Mouse (Mus musculus): ENCODE results near the gene Fam135a. TPM values are rescaled to one million over a fixed set of nuclear protein-coding genes. Genes with fewer than 3 reads are reported as not detected.
A peak's percentile ranks its signal among the peaks of the same experiment; 100 is the strongest.

Fam135a gene
- total and polyA plus RNA-seq, 3 experiments = not detected

GRCm38 (mm10) chr1:24033759-24034423, 66.2 kb downstream of the Fam135a start:
- peak; percentile 90 for TF ChIP-seq ZC3H11A (IDR thresholded peaks at IDR 0.05; ENCODE audit: low read depth, low read length)
- peak; percentile 24; the same call in 1 of the 2 replicates for TF ChIP-seq GATA1 (IDR thresholded peaks at IDR 0.05; ENCODE audit: low read depth, low read length)
- no peak for TF ChIP-seq RCOR1 (IDR thresholded peaks at IDR 0.05; ENCODE audit: low read depth, low read length)
- peak; percentile 94 for TF ChIP-seq RAD21 (IDR thresholded peaks at IDR 0.05; ENCODE audit: low read depth, low read length)
- no peak for TF ChIP-seq KAT2A (conservative IDR thresholded peaks at IDR 0.05; ENCODE audit: low read depth, low read length)
- TF ChIP-seq HCFC1 (IDR thresholded peaks at IDR 0.05; ENCODE audit: low read depth, low read length) = no peak
- TF ChIP-seq CTCF (IDR thresholded peaks at IDR 0.05 in 2 of 3, conservative IDR thresholded peaks at IDR 0.05 in 1 of 3; ENCODE audit: control insufficient read depth in 1 of 3, insufficient read depth in 1 of 3, low read depth in 2 of 3, low read length in 3 of 3, poor library complexity in 1 of 3, severe bottlenecking in 1 of 3) = peak in 2 of 3 experiments; percentile 30 to 82; a peak in 3 of 6 replicates
- peak; percentile 91 for TF ChIP-seq SMC3 (IDR thresholded peaks at IDR 0.05; ENCODE audit: low read depth, low read length)
- no peak overlapping the region for H3K9ac ChIP-seq (ENCODE audit: control insufficient read depth, low read depth, low read length, poor library complexity, severe bottlenecking)
- peaks cover 0 to 2% of the 10 kb centered on the region in 2 experiments for H3K27me3 ChIP-seq (ENCODE audit: control insufficient read depth in 1 of 2, insufficient read depth in 2 of 2, low read length in 2 of 2)
- DNase-seq (ENCODE audit: low read depth, low spot score) = peak; percentile 55
- no peaks in the 10 kb centered on the region for H3K4me1 ChIP-seq (ENCODE audit: control insufficient read depth in 1 of 2, insufficient read depth in 2 of 2, low read length in 2 of 2)
- H3K4me3 ChIP-seq (ENCODE audit: control insufficient read depth in 1 of 2, insufficient read depth in 1 of 2, low read depth in 2 of 2, low read length in 2 of 2) = no peak overlapping the region
- no peaks in the 10 kb centered on the region for H3K36me3 ChIP-seq (ENCODE audit: control insufficient read depth in 1 of 2, insufficient read depth in 2 of 2, low read length in 2 of 2)
- no peak overlapping the region for H3K27ac ChIP-seq (ENCODE audit: control insufficient read depth, low read depth, low read length)
- H3K79me2 ChIP-seq (ENCODE audit: control insufficient read depth, insufficient read depth, low read length, poor library complexity) = no peaks in the 10 kb centered on the region
- no peaks in the 10 kb centered on the region for H3K9me3 ChIP-seq (replicated peaks; ENCODE audit: insufficient read depth, low read length)

GRCm38 (mm10) chr1:24010821-24011220, 89.3 kb downstream of the Fam135a start:
- no peaks in the 10 kb centered on the region for H3K79me2 ChIP-seq (ENCODE audit: control insufficient read depth, insufficient read depth, low read length, poor library complexity)
- H3K9me3 ChIP-seq (replicated peaks; ENCODE audit: insufficient read depth, low read length) = no peaks in the 10 kb centered on the region
- no peak overlapping the region for H3K27ac ChIP-seq (ENCODE audit: control insufficient read depth, low read depth, low read length)
- no peaks in the 10 kb centered on the region for H3K4me1 ChIP-seq (ENCODE audit: control insufficient read depth in 1 of 2, insufficient read depth in 2 of 2, low read length in 2 of 2)
- no peaks in the 10 kb centered on the region for H3K36me3 ChIP-seq (ENCODE audit: control insufficient read depth in 1 of 2, insufficient read depth in 2 of 2, low read length in 2 of 2)
- H3K9ac ChIP-seq (ENCODE audit: control insufficient read depth, low read depth, low read length, poor library complexity, severe bottlenecking) = no peak overlapping the region
- DNase-seq (ENCODE audit: low read depth, low spot score) = no peak
- H3K4me3 ChIP-seq (ENCODE audit: control insufficient read depth in 1 of 2, insufficient read depth in 1 of 2, low read depth in 2 of 2, low read length in 2 of 2) = no peak overlapping the region
- TF ChIP-seq ETS1 (IDR thresholded peaks at IDR 0.05; ENCODE audit: low read depth, low read length) = no peak
- TF ChIP-seq CHD2 (IDR thresholded peaks at IDR 0.05; ENCODE audit: low read length) = no peak
- no peak for TF ChIP-seq ZMIZ1 (IDR thresholded peaks at IDR 0.05; ENCODE audit: low read depth, low read length)
- TF ChIP-seq SIN3A (IDR thresholded peaks at IDR 0.05; ENCODE audit: low read length) = no peak
- no peak for TF ChIP-seq CHD1 (IDR thresholded peaks at IDR 0.05; ENCODE audit: low read depth, low read length)
- no peak for TF ChIP-seq ZNF384 (IDR thresholded peaks at IDR 0.05; ENCODE audit: low read depth, low read length)
- TF ChIP-seq USF1 (IDR thresholded peaks at IDR 0.05; ENCODE audit: low read depth, low read length) = no peak
- TF ChIP-seq MYB (IDR thresholded peaks at IDR 0.05; ENCODE audit: low read depth, low read length) = no peak
- peaks cover 0 to 2% of the 10 kb centered on the region in 2 experiments; a peak in 2 of 4 replicates for H3K27me3 ChIP-seq (ENCODE audit: control insufficient read depth in 1 of 2, insufficient read depth in 2 of 2, low read length in 2 of 2)
